Mouse (Mus musculus): ENCODE results near the gene Tmem131l.
"Not testable (repeated sequence)": the region's sequence is repeated elsewhere in the genome, so short reads cannot be mapped to it uniquely, and the experiment has no call there.

Tmem131l gene

DNA sequence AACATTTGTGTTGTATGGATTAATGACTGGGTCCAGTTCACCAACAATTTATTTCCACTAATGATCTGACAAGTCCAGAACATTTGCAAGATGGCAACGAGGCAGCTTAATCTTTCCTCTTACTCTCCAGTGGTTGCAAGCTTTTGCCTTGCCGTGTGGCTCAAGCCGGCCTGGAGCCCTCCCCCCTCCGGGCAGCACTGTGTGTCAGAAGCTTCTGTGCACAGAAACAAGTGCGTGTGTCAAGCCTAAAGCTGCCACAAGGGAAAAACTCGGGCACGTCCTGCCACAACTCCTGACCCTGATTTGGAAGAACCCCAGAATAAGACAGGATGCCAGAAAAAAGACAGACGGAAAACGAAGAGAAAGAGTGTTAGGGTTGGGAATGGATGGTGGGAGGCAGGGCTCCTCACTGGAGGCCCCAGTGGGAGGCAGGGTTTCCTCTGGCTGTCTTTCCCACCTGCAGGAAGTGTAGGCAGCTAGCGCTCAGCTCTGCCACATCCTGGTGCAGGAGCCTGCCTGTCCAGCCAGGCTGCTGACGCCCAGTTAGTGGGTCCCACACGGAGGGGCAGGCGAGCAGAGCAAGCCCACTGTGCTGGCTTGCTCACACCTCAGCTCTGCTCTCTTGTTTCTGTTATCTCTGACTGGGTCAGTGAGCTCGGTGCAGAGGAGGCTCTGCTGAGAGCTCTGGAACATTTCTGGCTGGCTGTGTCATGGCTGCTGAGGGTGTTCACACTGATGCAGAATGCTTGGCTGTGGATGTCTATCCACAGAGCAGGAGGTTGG, 135.6 kb downstream of the Tmem131l start:
- DNase-seq = no peak

DNA sequence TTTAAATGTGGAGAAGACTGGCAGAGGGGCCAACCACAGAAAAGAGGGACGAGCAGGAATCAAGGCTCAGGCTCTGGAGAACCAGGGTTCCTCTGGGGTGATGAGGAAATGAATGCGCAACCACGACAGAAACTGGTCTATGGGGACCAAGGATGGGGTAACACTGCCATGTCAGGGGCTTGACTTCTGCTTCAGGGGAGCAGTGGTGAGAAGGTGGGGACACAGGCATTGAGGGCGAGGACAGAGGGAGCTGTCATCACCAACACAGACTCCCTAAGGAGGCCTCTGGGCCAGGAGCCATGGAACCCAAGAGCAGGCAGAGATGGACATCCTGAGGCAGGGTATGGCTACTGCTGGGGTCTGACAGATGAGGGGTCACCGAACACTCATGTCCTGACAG, 137.0 kb downstream of the Tmem131l start:
- DNase-seq = no peak

- no peak for DNase-seq
These were observed 137.5 kb downstream of the Tmem131l start for GRCm38 (mm10) chr3:83902459-83902858.

- DNase-seq = no peak
These were observed 139.1 kb downstream of the Tmem131l start for GRCm38 (mm10) chr3:83900756-83901373.

GRCm38 (mm10) chr3:83899556-83899955, 140.4 kb downstream of the Tmem131l start:
- peak; percentile 59 for DNase-seq

GRCm38 (mm10) chr3:83898246-83898645, 141.7 kb downstream of the Tmem131l start:
- no peak for DNase-seq

GRCm38 (mm10) chr3:83895811-83896210, 144.2 kb downstream of the Tmem131l start:
- DNase-seq = no peak

DNA sequence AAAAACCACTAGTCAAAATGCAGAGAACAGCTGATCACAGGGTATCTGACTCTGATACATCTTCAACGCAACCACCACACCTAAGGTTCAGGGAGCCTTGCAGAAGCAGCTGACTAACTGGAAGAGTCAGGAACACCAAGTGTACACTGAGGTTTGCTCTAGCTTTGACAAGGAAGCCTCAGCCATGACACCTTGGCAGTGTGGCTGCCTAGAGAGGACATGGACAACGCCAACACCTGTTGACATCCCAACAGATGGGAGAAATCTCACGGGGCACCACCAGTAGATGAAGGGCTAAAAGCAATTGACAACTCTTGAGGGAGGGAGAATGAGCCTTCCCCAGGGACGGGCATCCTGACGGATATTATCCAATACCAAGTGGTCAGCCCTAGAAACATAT, 144.9 kb downstream of the Tmem131l start:
- DNase-seq = no peak

DNA sequence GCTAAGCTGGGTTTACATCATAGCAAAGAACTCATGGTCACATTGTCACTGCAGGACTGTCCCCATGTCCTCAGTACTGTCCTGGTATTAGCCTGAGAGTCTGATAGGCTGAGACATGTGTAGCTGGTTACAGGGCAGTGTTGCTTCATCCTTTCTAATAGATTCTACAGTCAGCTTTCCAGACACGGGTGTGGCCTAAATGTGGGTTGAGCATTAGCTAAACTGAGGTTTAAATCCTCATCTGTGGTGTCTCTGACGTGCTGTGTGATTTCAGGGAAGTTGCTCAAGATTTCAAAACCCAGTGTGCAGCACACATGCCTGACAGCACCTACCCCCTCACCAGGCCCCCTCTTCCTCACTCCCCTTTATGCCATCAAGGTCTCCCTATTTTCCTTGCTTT, 154.8 kb downstream of the Tmem131l start:
- no peak for DNase-seq

- not testable (repeated sequence) for DNase-seq
These were observed 160.5 kb downstream of the Tmem131l start for GRCm38 (mm10) chr3:83879261-83880050.

DNA sequence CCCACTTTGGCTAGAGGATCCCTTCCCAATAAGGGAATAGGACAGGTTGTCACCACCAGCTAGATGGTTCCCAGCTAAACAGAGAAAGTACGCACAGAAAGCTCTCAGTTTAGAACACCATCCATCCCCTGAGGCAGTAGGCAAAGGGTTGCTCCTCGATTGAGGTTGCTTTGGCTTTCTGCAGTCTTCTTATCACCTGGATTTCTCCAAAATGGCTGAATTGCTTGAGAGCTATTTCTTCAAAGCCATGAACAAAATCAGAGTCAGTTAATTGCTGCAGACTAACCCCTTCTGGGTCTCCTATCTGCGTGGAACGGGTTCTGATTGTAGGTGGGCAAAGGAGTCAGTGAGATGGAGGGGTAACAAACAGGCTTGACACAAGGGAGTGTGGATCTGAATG, 161.2 kb downstream of the Tmem131l start:
- no peak for DNase-seq

DNA sequence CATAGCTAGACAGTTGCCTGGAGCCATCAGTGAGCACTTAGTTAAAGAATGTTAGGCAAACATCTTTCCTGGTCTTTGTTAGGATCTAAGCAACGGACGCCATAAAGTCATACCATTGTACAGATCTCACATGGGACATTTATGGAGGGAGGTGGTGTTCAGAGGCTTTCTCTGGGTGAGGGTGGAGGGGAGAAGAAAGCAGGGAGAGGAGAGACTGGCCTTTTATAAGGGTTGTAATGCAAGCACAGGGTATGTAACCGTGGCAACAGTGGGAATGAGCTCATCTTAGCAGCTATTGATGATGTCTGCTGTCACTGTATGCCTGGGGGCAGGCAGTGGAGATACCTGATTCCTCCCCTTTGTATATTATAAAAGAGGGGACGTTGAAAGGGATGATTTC, 163.7 kb downstream of the Tmem131l start:
- DNase-seq = no peak

DNA sequence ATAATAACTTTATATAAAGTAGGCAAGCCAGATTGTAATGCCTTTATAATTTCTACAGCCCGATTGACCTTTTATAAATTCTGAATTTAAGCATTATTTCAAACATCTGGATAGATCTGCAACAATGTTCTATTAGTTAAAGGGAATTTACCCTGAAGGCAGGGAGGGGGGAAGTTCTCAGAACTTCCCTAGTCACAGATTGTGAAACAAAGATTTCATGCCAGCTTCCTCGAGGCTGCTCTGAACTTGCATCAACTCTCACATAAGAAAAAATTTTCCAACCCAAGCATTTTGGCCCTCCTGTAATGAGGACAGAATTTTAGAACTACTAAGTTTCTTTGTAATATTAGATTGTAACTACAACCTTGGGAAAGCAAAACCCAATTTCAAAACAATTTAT, 164.9 kb downstream of the Tmem131l start:
- DNase-seq = not testable (repeated sequence)

GRCm38 (mm10) chr3:83872853-83873252, 167.1 kb downstream of the Tmem131l start:
- not testable (repeated sequence) for DNase-seq

DNA sequence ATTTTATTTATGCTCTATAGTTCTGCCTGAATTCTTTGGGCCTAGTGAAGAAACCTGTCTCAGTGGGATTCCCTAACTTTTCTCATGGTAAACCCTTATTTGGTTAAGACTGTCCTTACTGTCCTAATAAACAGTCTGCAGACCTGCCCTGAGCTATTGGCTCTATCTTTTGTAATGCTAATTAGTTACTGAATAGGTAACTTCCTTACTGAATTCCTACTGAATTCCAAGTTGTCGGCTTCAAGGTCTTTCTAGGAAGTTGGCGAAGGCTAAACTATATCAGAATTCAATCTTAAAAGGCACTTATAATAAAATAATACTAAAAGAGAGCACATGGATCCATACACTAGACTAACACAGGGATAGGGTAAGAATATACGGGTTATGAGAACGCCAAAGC, 168.0 kb downstream of the Tmem131l start:
- DNase-seq = not testable (repeated sequence)

DNA sequence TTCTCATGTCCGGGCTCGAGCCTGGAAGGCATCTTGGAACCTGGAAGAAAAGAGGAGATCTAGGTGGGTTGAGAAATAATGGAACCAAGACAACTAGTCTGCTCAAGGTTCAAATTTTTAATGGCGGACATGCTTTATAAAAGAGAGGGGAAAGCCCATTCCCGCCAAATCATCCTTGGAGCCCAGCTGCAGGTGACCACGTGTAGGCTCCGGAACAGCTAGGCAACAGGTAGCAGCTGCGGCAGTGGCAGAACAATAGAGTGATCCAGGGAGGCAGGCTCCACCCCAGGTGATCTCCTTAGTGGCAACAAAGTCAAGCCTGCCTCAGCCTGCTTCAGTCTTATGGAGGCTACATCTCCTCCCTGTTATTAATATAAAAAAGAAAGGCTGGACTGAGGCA, 168.4 kb downstream of the Tmem131l start:
- not testable (repeated sequence) for DNase-seq

DNA sequence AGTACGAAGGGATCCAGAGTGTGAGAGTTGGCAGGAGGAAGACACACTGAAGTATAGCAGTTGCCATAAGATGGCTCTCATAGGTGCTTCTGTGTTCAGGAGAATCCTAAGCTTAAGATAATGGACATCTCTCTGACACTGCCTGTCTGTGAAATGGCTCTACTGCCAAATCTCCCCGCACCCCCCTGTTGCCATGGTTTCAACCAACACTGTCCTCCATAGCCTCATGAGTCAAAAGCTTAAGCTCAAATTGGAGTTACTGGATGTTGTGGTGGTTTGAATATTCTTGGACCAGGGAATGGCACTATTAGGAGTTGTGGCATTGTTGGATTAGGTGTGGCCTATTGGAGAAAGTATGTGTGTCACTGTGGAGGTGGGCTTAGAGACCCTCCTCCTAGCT, 170.2 kb downstream of the Tmem131l start:
- DNase-seq = no peak

- DNase-seq = not testable (repeated sequence)
These were observed 172.9 kb downstream of the Tmem131l start for GRCm38 (mm10) chr3:83867026-83867425.

DNA sequence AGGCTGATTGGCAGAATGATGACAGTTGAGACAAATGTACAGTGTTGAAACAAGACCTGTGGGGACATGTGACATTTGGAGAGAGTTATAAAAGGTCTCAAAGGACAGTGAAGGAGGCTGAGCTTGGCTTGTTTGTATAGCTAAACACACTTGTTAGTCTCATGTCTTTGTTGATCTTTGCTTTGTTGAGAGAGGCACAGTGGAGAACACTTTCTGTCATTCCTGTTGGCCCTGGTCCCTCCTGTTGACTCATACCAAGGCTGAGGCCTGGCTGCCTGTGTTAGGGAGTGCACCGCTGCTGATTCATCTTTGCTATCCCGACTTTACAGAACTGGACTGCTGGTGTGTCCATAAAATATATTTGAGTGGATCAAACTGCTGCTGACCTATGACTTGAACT, 174.8 kb downstream of the Tmem131l start:
- no peak for DNase-seq

DNA sequence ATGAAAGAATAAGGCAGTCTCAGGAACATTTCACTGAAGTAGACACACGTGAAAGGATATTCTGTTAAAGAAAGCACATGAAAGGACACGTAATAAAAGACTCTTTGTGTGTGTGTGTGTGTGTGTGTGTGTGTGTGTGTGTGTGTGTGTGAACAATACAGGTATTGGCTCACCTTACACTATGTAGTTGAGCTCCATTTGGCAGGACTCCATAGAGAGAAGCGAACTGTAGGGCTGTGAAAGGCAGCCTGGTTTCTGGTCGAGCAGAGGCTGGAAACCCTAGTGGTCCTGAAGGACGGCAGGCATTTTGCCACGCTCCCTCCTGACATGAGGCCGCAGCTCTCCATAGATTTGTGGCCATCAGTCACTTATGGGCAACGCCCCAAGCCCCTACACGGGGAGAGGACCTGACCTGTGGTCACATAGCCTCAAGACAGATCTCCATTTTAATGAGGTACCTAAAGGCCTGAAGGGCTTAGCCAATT, 175.9 kb downstream of the Tmem131l start:
- no peak for DNase-seq

- peak; percentile 59 for DNase-seq
These were observed 177.0 kb downstream of the Tmem131l start for GRCm38 (mm10) chr3:83862956-83863355.

- no peak for DNase-seq
These were observed 180.4 kb downstream of the Tmem131l start for GRCm38 (mm10) chr3:83859595-83859994.

GRCm38 (mm10) chr3:83859071-83859470, 180.9 kb downstream of the Tmem131l start:
- DNase-seq = no peak

DNA sequence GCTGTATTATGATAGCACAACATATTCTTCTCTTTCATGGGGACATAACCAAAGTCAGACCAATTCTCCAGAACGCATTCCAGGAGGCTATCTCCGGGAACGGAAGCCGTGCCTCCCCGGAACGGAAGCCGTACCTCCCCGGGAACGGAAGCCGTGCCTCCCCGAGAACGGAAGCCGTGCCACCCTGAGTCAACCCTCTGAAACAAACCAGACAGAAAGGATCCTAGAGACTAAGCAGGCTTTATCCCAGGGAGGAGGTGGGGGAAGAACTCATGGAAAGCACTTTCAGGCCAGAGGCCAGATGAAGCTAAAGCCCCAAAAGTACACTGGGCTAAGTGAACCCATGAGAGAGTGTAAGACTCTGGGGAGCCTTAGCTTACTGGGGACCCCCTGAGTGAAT, 182.4 kb downstream of the Tmem131l start:
- no peak for DNase-seq
